Mouse (Mus musculus) WW6 (cell line): Measurements from ENCODE around the gene Izumo3.
"Not testable (repeated sequence)": the region's sequence is repeated elsewhere in the genome, so short reads cannot be mapped to it uniquely, and the experiment has no call there.

ENCODE experiments used
- DNase-seq: peaks from one replicate; pipeline ENCODE4 v3.0.0-alpha.2; 2013; ENCODE audit warnings: low read depth, low spot score

Izumo3 gene

GRCm38 (mm10) chr4:92147134-92147533, at the start of gene Izumo3:
TSS of gene Izumo3 (minus strand) at chr4:92147234.
- DNase-seq = no peak

- DNase-seq = not testable (repeated sequence)
Measured at GRCm38 (mm10) chr4:92191649-92192048, 44.6 kb upstream of the Izumo3 start, which contains the start of gene Gm12666. TSS of gene Gm12666 (minus strand) at chr4:92191749.

- no peak for DNase-seq
Measured at GRCm38 (mm10) chr4:92152646-92153045, 5.6 kb upstream of the Izumo3 start.

GRCm38 (mm10) chr4:92111390-92111988, 35.5 kb downstream of the Izumo3 start:
- no peak for DNase-seq

- no peak for DNase-seq
Measured at GRCm38 (mm10) chr4:92097386-92097785, 49.6 kb downstream of the Izumo3 start.

GRCm38 (mm10) chr4:92095951-92096350, 51.1 kb downstream of the Izumo3 start:
- DNase-seq = no peak
